Mouse (Mus musculus) neural tube, embryonic 12.5 days (tissue): ENCODE data around the gene Ears2. TPM values are rescaled to one million over a fixed set of nuclear protein-coding genes. Genes with fewer than 3 reads are reported as not detected.

Experiments
- ATAC-seq: fragments of 200-750 bp; cut with Nextera tagmentation; 2 replicates; pipeline ENCODE4 v1.8.0; 2017; ENCODE audit warnings: low read depth, mild to moderate bottlenecking, moderate TSS enrichment, moderate library complexity; ENCODE audit not compliant: low FRiP score
- H3K27ac ChIP-seq: fragments of 300-500 bp; sonication (generic); 2 replicates; pipeline ENCODE4 v1.5.1; 2016
- H3K27me3 ChIP-seq: fragments of 300-500 bp; sonication (generic); replicated peaks from 2 replicates; pipeline ENCODE4 v1.6.1; 2016; ENCODE audit warnings: mild to moderate bottlenecking
- H3K36me3 ChIP-seq: fragments of 300-500 bp; sonication (generic); 2 replicates; pipeline ENCODE4 v1.6.1; 2016; ENCODE audit warnings: mild to moderate bottlenecking
- H3K4me1 ChIP-seq: fragments of 300-500 bp; sonication (generic); 2 replicates; pipeline ENCODE4 v1.6.1; 2016
- H3K4me2 ChIP-seq: fragments of 300-500 bp; sonication (generic); replicated peaks from 2 replicates; pipeline ENCODE4 v1.6.1; 2016; ENCODE audit warnings: mild to moderate bottlenecking
- H3K4me3 ChIP-seq: fragments of 300-500 bp; sonication (generic); 2 replicates; pipeline ENCODE4 v1.5.1; 2016
- H3K9ac ChIP-seq: fragments of 300-500 bp; sonication (generic); 2 replicates; pipeline ENCODE4 v1.6.1; 2016; ENCODE audit warnings: mild to moderate bottlenecking
- H3K9me3 ChIP-seq: fragments of 300-500 bp; sonication (generic); 2 replicates; pipeline ENCODE4 v1.6.1; 2016; ENCODE audit warnings: mild to moderate bottlenecking
- WGBS: fragments of 180-500 bp; shearing (Covaris S2); methylation state at CpG from one replicate; pipeline ENCODE4 v1.1.7; 2016; 5-methylcytosine and 5-hydroxymethylcytosine counted together
- polyA plus RNA-seq: library from polyadenylated mRNA; unstranded; fragments of >200 nt; fragmentation: Nextera tagmentation; extraction: Ambion mirVana; gene quantifications from 2 replicates; pipeline ENCODE4 v1.2.1, GENCODE M21; 2016

Ears2 gene
- polyA plus RNA-seq, 1 experiment from 2014 or later = 12.8 TPM

GRCm38 (mm10) chr7:122022131-122022530 is 44.9 kb downstream of the Ears2 start:
- no peak for ATAC-seq
- Histone ChIP-seq H3K9me3 (no peaks in the 10 kb centered on the region), H3K4me1 (peaks cover 22% of the 10 kb centered on the region), H3K4me3 (no peak overlapping the region), H3K9ac (no peak overlapping the region), H3K4me2 (no peak overlapping the region), H3K27me3 (no peaks in the 10 kb centered on the region), H3K27ac (no peak overlapping the region), H3K36me3 (no peaks in the 10 kb centered on the region)
- WGBS = 98% methylated on average over 2 of the region's 2 CpGs

- Histone ChIP-seq H3K36me3 (no peaks in the 10 kb centered on the region), H3K9ac (peak within 1 kb of the TSS; percentile 82), H3K9me3 (no peaks in the 10 kb centered on the region), H3K4me2 (peak within 1 kb of the TSS; percentile 73), H3K4me3 (peak within 1 kb of the TSS; percentile 67), H3K4me1 (peaks cover 29% of the 10 kb centered on the region), H3K27me3 (no peaks in the 10 kb centered on the region), H3K27ac (peak within 1 kb of the TSS; percentile 89)
- WGBS = under 1% methylated on average over 50 of the region's 50 CpGs
- peak; percentile 87 for ATAC-seq
These were observed 46.3 kb downstream of the Ears2 start, which contains the start of gene Gga2 for GRCm38 (mm10) chr7:122020667-122021354. Gga2 (minus strand) TSS chr7:122021222.

GRCm38 (mm10) chr7:122020273-122020666 is 46.8 kb downstream of the Ears2 start:
- Histone ChIP-seq H3K4me2 (peak overlapping the region; percentile 73), H3K27ac (peak overlapping the region; percentile 89), H3K9ac (peak overlapping the region; percentile 82), H3K4me1 (peaks cover 34% of the 10 kb centered on the region), H3K36me3 (no peaks in the 10 kb centered on the region), H3K9me3 (no peaks in the 10 kb centered on the region), H3K4me3 (peak overlapping the region; percentile 67), H3K27me3 (no peaks in the 10 kb centered on the region)
- 3% methylated on average over 6 of the region's 6 CpGs for WGBS
- ATAC-seq = peak; percentile 68

GRCm38 (mm10) chr7:122018978-122019377 is 48.1 kb downstream of the Ears2 start:
- 88% methylated on average over 7 of the region's 7 CpGs for WGBS
- H3K27me3 ChIP-seq = no peaks in the 10 kb centered on the region
- no peak for ATAC-seq
- H3K4me2 ChIP-seq = peak overlapping the region; percentile 73
- no peak overlapping the region for H3K9ac ChIP-seq
- H3K27ac ChIP-seq = no peak overlapping the region
- peaks cover 43% of the 10 kb centered on the region for H3K4me1 ChIP-seq
- H3K4me3 ChIP-seq = no peak overlapping the region
- no peaks in the 10 kb centered on the region for H3K9me3 ChIP-seq
- no peaks in the 10 kb centered on the region for H3K36me3 ChIP-seq

- peaks cover 43% of the 10 kb centered on the region for H3K4me1 ChIP-seq
- H3K9me3 ChIP-seq = no peaks in the 10 kb centered on the region
- H3K27me3 ChIP-seq = no peaks in the 10 kb centered on the region
- H3K4me2 ChIP-seq = peak overlapping the region; percentile 73
- ATAC-seq = no peak
- 66% methylated on average over 3 of the region's 3 CpGs for WGBS
- no peak overlapping the region for H3K4me3 ChIP-seq
- H3K9ac ChIP-seq = no peak overlapping the region
- no peak overlapping the region for H3K27ac ChIP-seq
- no peaks in the 10 kb centered on the region for H3K36me3 ChIP-seq
These were observed 48.8 kb downstream of the Ears2 start for GRCm38 (mm10) chr7:122018247-122018646.

- peaks cover 43% of the 10 kb centered on the region for H3K4me1 ChIP-seq
- H3K27ac ChIP-seq = 0 out of 2 replicates have a peak overlapping the region, but pooled peaks have one; percentile 37
- no peak overlapping the region for H3K4me3 ChIP-seq
- no peaks in the 10 kb centered on the region for H3K27me3 ChIP-seq
- H3K36me3 ChIP-seq = peaks cover 15% of the 10 kb centered on the region
- WGBS = 32% methylated on average over 10 of the region's 10 CpGs
- no peak for ATAC-seq
- peak overlapping the region; percentile 46 for H3K4me2 ChIP-seq
- H3K9ac ChIP-seq = peak overlapping the region; percentile 45; the same call in 1 of the 2 replicates
- H3K9me3 ChIP-seq = no peaks in the 10 kb centered on the region
These were observed 51.3 kb downstream of the Ears2 start for GRCm38 (mm10) chr7:122015734-122016133.

- Histone ChIP-seq H3K4me1 (peaks cover 41% of the 10 kb centered on the region), H3K9ac (0 out of 2 replicates have a peak overlapping the region, but pooled peaks have one; percentile 45), H3K36me3 (peaks cover 21% of the 10 kb centered on the region), H3K4me3 (no peak overlapping the region), H3K9me3 (no peaks in the 10 kb centered on the region), H3K27me3 (no peaks in the 10 kb centered on the region), H3K4me2 (peak overlapping the region; percentile 46), H3K27ac (0 out of 2 replicates have a peak overlapping the region, but pooled peaks have one; percentile 37)
- 55% methylated on average over 8 of the region's 8 CpGs for WGBS
- no peak for ATAC-seq
These were observed 52.0 kb downstream of the Ears2 start for GRCm38 (mm10) chr7:122015105-122015504.

- Histone ChIP-seq H3K4me2 (no peak overlapping the region), H3K4me3 (no peak overlapping the region), H3K27ac (no peak overlapping the region), H3K36me3 (peaks cover 39% of the 10 kb centered on the region), H3K9me3 (no peaks in the 10 kb centered on the region), H3K9ac (no peak overlapping the region), H3K27me3 (no peaks in the 10 kb centered on the region), H3K4me1 (peaks cover 21% of the 10 kb centered on the region)
- WGBS = 93% methylated on average over 10 of the region's 10 CpGs
- no peak for ATAC-seq
These were observed 54.1 kb downstream of the Ears2 start for GRCm38 (mm10) chr7:122012949-122013348.

GRCm38 (mm10) chr7:122012370-122012769 is 54.7 kb downstream of the Ears2 start:
- H3K4me3 ChIP-seq = no peak overlapping the region
- no peak overlapping the region for H3K9ac ChIP-seq
- H3K9me3 ChIP-seq = no peaks in the 10 kb centered on the region
- H3K36me3 ChIP-seq = peaks cover 45% of the 10 kb centered on the region
- 94% methylated on average over 4 of the region's 4 CpGs for WGBS
- no peaks in the 10 kb centered on the region for H3K27me3 ChIP-seq
- no peak overlapping the region for H3K4me2 ChIP-seq
- no peak overlapping the region for H3K27ac ChIP-seq
- H3K4me1 ChIP-seq = peaks cover 21% of the 10 kb centered on the region
- no peak for ATAC-seq

GRCm38 (mm10) chr7:122000396-122000795 is 66.7 kb downstream of the Ears2 start:
- H3K36me3 ChIP-seq = peaks cover 82% of the 10 kb centered on the region
- no peak overlapping the region for H3K4me2 ChIP-seq
- H3K9me3 ChIP-seq = no peaks in the 10 kb centered on the region
- H3K27ac ChIP-seq = no peak overlapping the region
- no peak for ATAC-seq
- whole genome bisulfite sequencing = 75% methylated on average over 8 of the region's 8 CpGs
- H3K4me3 ChIP-seq = no peak overlapping the region
- H3K9ac ChIP-seq = no peak overlapping the region
- H3K27me3 ChIP-seq = no peaks in the 10 kb centered on the region
- no peaks in the 10 kb centered on the region for H3K4me1 ChIP-seq

- no peaks in the 10 kb centered on the region for H3K4me1 ChIP-seq
- no peak for ATAC-seq
- WGBS = 89% methylated on average over 5 of the region's 5 CpGs
These were observed 71.1 kb downstream of the Ears2 start for GRCm38 (mm10) chr7:121995961-121996360.

More at GRCm38 (mm10) chr7:121995961-121996360, 71.1 kb downstream of the Ears2 start:
- no peaks in the 10 kb centered on the region for H3K9me3 ChIP-seq
- H3K36me3 ChIP-seq = peaks cover 91% of the 10 kb centered on the region
- H3K4me2 ChIP-seq = no peak overlapping the region
- no peaks in the 10 kb centered on the region for H3K27me3 ChIP-seq
- no peak overlapping the region for H3K4me3 ChIP-seq
- no peak overlapping the region for H3K9ac ChIP-seq
- no peak overlapping the region for H3K27ac ChIP-seq
